Comparison of ENCODE assay signal across 11 mouse cellular contexts in genomic region chr4:59282699-59283487, GRCm38 (mm10).
DNase-seq lines count a peak whose midpoint lies in the region; ATAC-seq and TF ChIP-seq lines count a peak whose summit lies in the region.
"Had no signal": no experiment of that assay in that cellular context is flagged by ENCODE, and none has a peak within 500 bp of the region (broad histone marks: within the 10 kb centered on the region; RNA-seq: fewer than 3 reads in every experiment).

No protein-coding gene starts in this region.

- H3K27ac ChIP-seq in liver, postnatal 0 days (ENCODE audit: low read depth): no peak overlapping the region; the same call in 1 of the 2 replicates
- H3K27ac ChIP-seq in hindbrain, postnatal 0 days: peak overlapping the region; percentile 17; the same call in 1 of the 2 replicates
- H3K27ac ChIP-seq: forebrain, embryonic 13.5 days; limb, embryonic 15.5 days had no signal

- no peaks in the 10 kb centered on the region for H3K9me3 ChIP-seq in liver, postnatal 0 days (ENCODE audit: low read length)
- no peaks in the 10 kb centered on the region for H3K9me3 ChIP-seq in hindbrain, postnatal 0 days (ENCODE audit: low read length)
- H3K9me3 ChIP-seq: forebrain, embryonic 13.5 days; limb, embryonic 15.5 days had no signal

- TF ChIP-seq CTCF in liver, postnatal 0 days (IDR thresholded peaks at IDR 0.05; ENCODE audit: low read depth): no peak
- TF ChIP-seq CTCF in hindbrain, postnatal 0 days (IDR thresholded peaks at IDR 0.05; ENCODE audit: low read depth): no peak

- DNase-seq in adrenal gland, postnatal 10 days: peak; percentile 19
- no peak for DNase-seq in adrenal gland, postnatal 14 days
- peak; percentile 28 for DNase-seq in liver
- DNase-seq in liver, postnatal 0 days: no peak
- peak; percentile 13 for DNase-seq in hindbrain, postnatal 0 days (ENCODE audit: low spot score)
- no peak for DNase-seq in urinary bladder, postnatal 25 days (ENCODE audit: low spot score)
- no peak for DNase-seq in gastrocnemius, postnatal 4 days (ENCODE audit: low spot score in 2 of 2)
- DNase-seq: kidney, adult 9 months had no signal

- H3K4me3 ChIP-seq in liver, postnatal 0 days (ENCODE audit: low read depth, low read length): no peak overlapping the region
- H3K4me3 ChIP-seq in hindbrain, postnatal 0 days (ENCODE audit: low read length): no peak overlapping the region
- H3K4me3 ChIP-seq: forebrain, embryonic 13.5 days; limb, embryonic 15.5 days had no signal

- no peak for TF ChIP-seq EP300 in liver, postnatal 0 days (IDR thresholded peaks at IDR 0.05; ENCODE audit: low read depth)

- H3K27me3 ChIP-seq in liver, postnatal 0 days (ENCODE audit: insufficient read depth, low read length): no peaks in the 10 kb centered on the region
- no peaks in the 10 kb centered on the region for H3K27me3 ChIP-seq in hindbrain, postnatal 0 days (ENCODE audit: insufficient read depth, low read length)
- H3K27me3 ChIP-seq: forebrain, embryonic 13.5 days; limb, embryonic 15.5 days had no signal

- H3K36me3 ChIP-seq in liver, postnatal 0 days (replicated peaks; ENCODE audit: insufficient read depth, low read length): no peaks in the 10 kb centered on the region
- H3K36me3 ChIP-seq in hindbrain, postnatal 0 days (ENCODE audit: insufficient read depth, low read length): no peaks in the 10 kb centered on the region
- H3K36me3 ChIP-seq: limb, embryonic 15.5 days had no signal

- ATAC-seq in liver, postnatal 0 days: no peak
- no peak for ATAC-seq in hindbrain, postnatal 0 days
- peak; percentile 47 for ATAC-seq in megakaryocyte progenitor cell, adult 5-6 weeks (replicated peaks; ENCODE audit: poor library complexity)
- ATAC-seq: forebrain, embryonic 13.5 days had no signal

- peaks cover 7% of the 10 kb centered on the region for H3K4me1 ChIP-seq in liver, postnatal 0 days (ENCODE audit: insufficient read depth)
- H3K4me1 ChIP-seq in hindbrain, postnatal 0 days (ENCODE audit: insufficient read depth, low read length): no peaks in the 10 kb centered on the region; the same call in 1 of the 2 replicates

- H3K4me2 ChIP-seq in liver, postnatal 0 days (ENCODE audit: low read depth, low read length): no peak overlapping the region
- H3K4me2 ChIP-seq in hindbrain, postnatal 0 days (ENCODE audit: low read depth, low read length): no peak overlapping the region
- H3K4me2 ChIP-seq: forebrain, embryonic 13.5 days; limb, embryonic 15.5 days had no signal

- WGBS in liver, postnatal 0 days (ENCODE audit: insufficient replicate concordance): 43% methylated on average over 8 of the region's 8 CpGs
- 41% methylated on average over 8 of the region's 8 CpGs for WGBS in hindbrain, postnatal 0 days

- no peak overlapping the region for H3K9ac ChIP-seq in liver, postnatal 0 days (replicated peaks)
- H3K9ac ChIP-seq in hindbrain, postnatal 0 days (replicated peaks; ENCODE audit: low read length): no peak overlapping the region
- H3K9ac ChIP-seq: forebrain, embryonic 13.5 days; limb, embryonic 15.5 days had no signal

Comparison
In these comparisons a context has a peak if more than half of its experiments do, and no peak if none do; other contexts are left out.
1. DNase-seq: peak in adrenal gland, postnatal 10 days (single experiment), liver (single experiment) and hindbrain, postnatal 0 days (single experiment); none in adrenal gland, postnatal 14 days (single experiment), liver, postnatal 0 days (single experiment), urinary bladder, postnatal 25 days (single experiment) and gastrocnemius, postnatal 4 days (0 of 2).